Mouse (Mus musculus) G1E (cell line): ENCODE data around the gene Slc38a2. TPM values are rescaled to one million over a fixed set of nuclear protein-coding genes. Genes with fewer than 3 reads are reported as not detected.

Source experiments
- ATAC-seq: 2 replicates; pipeline ENCODE4 v1.8.0; 2016; ENCODE audit warnings: mild to moderate bottlenecking; ENCODE audit not compliant: insufficient number of reproducible peaks, poor library complexity, low FRiP score, severe bottlenecking; ENCODE audit errors: extremely low read depth
- DNase-seq: peaks from one replicate; pipeline ENCODE4 v3.0.0; 2012; ENCODE audit warnings: low spot score
- H3K27me3 ChIP-seq: 2 replicates; pipeline ENCODE4 v1.6.1; 2012; ENCODE audit warnings: mild to moderate bottlenecking, low read length, inconsistent platforms; ENCODE audit not compliant: insufficient read depth
- H3K36me3 ChIP-seq: replicated peaks from 2 replicates; pipeline ENCODE3; 2012; ENCODE audit warnings: mild to moderate bottlenecking, inconsistent platforms
- H3K4me1 ChIP-seq: 2 replicates; pipeline ENCODE4 v1.6.1; 2012; ENCODE audit warnings: low read depth, low read length, inconsistent platforms, mixed read lengths; ENCODE audit not compliant: insufficient read depth
- H3K4me3 ChIP-seq: 2 replicates; pipeline ENCODE4 v1.5.1; 2012; ENCODE audit warnings: low read depth, mild to moderate bottlenecking, inconsistent platforms, low read length, moderate library complexity, mixed read lengths
- H3K9me3 ChIP-seq: replicated peaks from 2 replicates; pipeline ENCODE4 v1.6.1; 2012; ENCODE audit warnings: inconsistent platforms
- CTCF ChIP-seq: IDR thresholded peaks from 2 replicates; pipeline ENCODE4 v1.5.1; 2012; ENCODE audit warnings: low read depth, low read length, inconsistent platforms, mixed read lengths
- GATA1 ChIP-seq: IDR thresholded peaks from 2 replicates; pipeline ENCODE4 v1.6.1; 2012; ENCODE audit warnings: borderline replicate concordance, low read length, inconsistent platforms, mixed read lengths
- GATA2 ChIP-seq: IDR thresholded peaks from 2 replicates; pipeline ENCODE4 v1.6.1; 2012; ENCODE audit warnings: low read depth, low read length, inconsistent platforms, borderline replicate concordance
- POLR2AphosphoS5 ChIP-seq: IDR thresholded peaks from 2 replicates; pipeline ENCODE4 v1.6.1; 2012; ENCODE audit warnings: low read depth, low read length, inconsistent platforms; ENCODE audit not compliant: insufficient replicate concordance
- TAL1 ChIP-seq: conservative IDR thresholded peaks from 2 replicates; pipeline ENCODE4 v1.6.1; 2012; ENCODE audit warnings: low read depth, low read length, inconsistent platforms, mixed read lengths
- polyA plus RNA-seq: library from polyadenylated mRNA; stranded (reverse); fragments of >175 nt; gene quantifications from 2 replicates; pipeline ENCODE4 v1.2.3, GENCODE M21; 2012
- total RNA-seq, 2 experiments: library from RNA; stranded (forward) in 1 of 2; stranded (reverse) in 1 of 2; fragments of 200-1000 nt in 1 of 2; fragments of >200 nt in 1 of 2; fragmentation: Nextera tagmentation in 1 of 2; gene quantifications; 2 replicates each; pipeline ENCODE4 v1.2.3; 2014 to 2017

The Slc38a2 gene
- total and polyA plus RNA-seq, 3 experiments, result 24.1 to 146 (median 104) TPM

GRCm38 (mm10) chr15:96641821-96642435 lies 57.6 kb downstream of the Slc38a2 start:
- no peak overlapping the region for H3K4me3 ChIP-seq
- TF ChIP-seq GATA1 (no peak), CTCF (no peak), TAL1 (no peak), GATA2 (no peak), POLR2AphosphoS5 (no peak)
- H3K9me3 ChIP-seq, result peaks cover 49% of the 10 kb centered on the region
- ATAC-seq (no peak), DNase-seq (no peak)
- H3K36me3 ChIP-seq, result no peaks in the 10 kb centered on the region
- no peaks in the 10 kb centered on the region for H3K4me1 ChIP-seq
- H3K27me3 ChIP-seq, result no peaks in the 10 kb centered on the region

GRCm38 (mm10) chr15:96641111-96641820 lies 58.3 kb downstream of the Slc38a2 start:
- TF ChIP-seq GATA1, result no peak
- TF ChIP-seq TAL1, result no peak
- no peak for TF ChIP-seq GATA2
- no peak for TF ChIP-seq CTCF
- Histone ChIP-seq H3K27me3 (no peaks in the 10 kb centered on the region), H3K9me3 (peaks cover 52% of the 10 kb centered on the region), H3K4me3 (no peak overlapping the region; the same call in 1 of the 2 replicates), H3K36me3 (no peaks in the 10 kb centered on the region), H3K4me1 (no peaks in the 10 kb centered on the region)
- DNase-seq (no peak), ATAC-seq (no peak)

- ATAC-seq (no peak), DNase-seq (no peak)
- no peak overlapping the region for H3K4me3 ChIP-seq
- peaks cover 54% of the 10 kb centered on the region for H3K9me3 ChIP-seq
- TF ChIP-seq GATA1 (no peak), GATA2 (no peak), CTCF (no peak), TAL1 (no peak), POLR2AphosphoS5 (no peak)
- H3K4me1 ChIP-seq, result no peaks in the 10 kb centered on the region
- H3K36me3 ChIP-seq, result no peaks in the 10 kb centered on the region
- no peaks in the 10 kb centered on the region for H3K27me3 ChIP-seq
Observed at GRCm38 (mm10) chr15:96640291-96640985, 59.1 kb downstream of the Slc38a2 start.

GRCm38 (mm10) chr15:96639630-96640029 lies 59.9 kb downstream of the Slc38a2 start:
- Histone ChIP-seq H3K36me3 (no peaks in the 10 kb centered on the region), H3K9me3 (peaks cover 55% of the 10 kb centered on the region), H3K27me3 (no peaks in the 10 kb centered on the region), H3K4me1 (no peaks in the 10 kb centered on the region), H3K4me3 (no peak overlapping the region)
- ATAC-seq (no peak), DNase-seq (no peak)
- no peak for TF ChIP-seq POLR2AphosphoS5
- no peak for TF ChIP-seq CTCF
- no peak for TF ChIP-seq GATA1
- TF ChIP-seq TAL1, result no peak
- TF ChIP-seq GATA2, result no peak

- Histone ChIP-seq H3K4me1 (no peaks in the 10 kb centered on the region), H3K9me3 (peaks cover 58% of the 10 kb centered on the region), H3K4me3 (no peak overlapping the region), H3K27me3 (no peaks in the 10 kb centered on the region), H3K36me3 (no peaks in the 10 kb centered on the region)
- no peak for DNase-seq
- ATAC-seq, result no peak
- TF ChIP-seq GATA1 (no peak), GATA2 (no peak), TAL1 (no peak), POLR2AphosphoS5 (no peak), CTCF (no peak)
Observed at GRCm38 (mm10) chr15:96638656-96639055, 60.9 kb downstream of the Slc38a2 start.

GRCm38 (mm10) chr15:96638173-96638572 lies 61.4 kb downstream of the Slc38a2 start:
- Histone ChIP-seq H3K4me3 (no peak overlapping the region), H3K4me1 (no peaks in the 10 kb centered on the region), H3K27me3 (no peaks in the 10 kb centered on the region), H3K36me3 (no peaks in the 10 kb centered on the region), H3K9me3 (peaks cover 58% of the 10 kb centered on the region)
- DNase-seq, result no peak
- ATAC-seq, result no peak
- no peak for TF ChIP-seq GATA1
- TF ChIP-seq POLR2AphosphoS5, result no peak
- TF ChIP-seq GATA2, result no peak
- no peak for TF ChIP-seq TAL1
- no peak for TF ChIP-seq CTCF

Other genes with a start within 250 kb of the Slc38a2 start
- 206 and 217 TPM in 2 replicates for gene Scaf11, start 238.9 kb downstream of the Slc38a2 start, total RNA-seq (2014; fragmentation: Nextera tagmentation)
- 113 and 146 TPM in 2 replicates for gene Scaf11, start 238.9 kb downstream of the Slc38a2 start, total RNA-seq (2017)
- gene Scaf11, start 238.9 kb downstream of the Slc38a2 start, polyA plus RNA-seq, result 28.6 and 47.9 TPM in 2 replicates
- gene Slc38a1, start 56.8 kb downstream of the Slc38a2 start, total RNA-seq (2014; fragmentation: Nextera tagmentation), result not detected in 2 replicates
- 0.17 and 0.55 TPM in 2 replicates for gene Slc38a1, start 56.8 kb downstream of the Slc38a2 start, total RNA-seq (2017)
- gene Slc38a1, start 56.8 kb downstream of the Slc38a2 start, polyA plus RNA-seq, result 0.01 TPM in 1 of 2 replicates, not detected in the other